Mouse (Mus musculus) ES-Bruce4 (cell line): ENCODE results near the gene Lhfpl1.

Source experiments
- CTCF ChIP-seq: IDR thresholded peaks from one replicate; pipeline ENCODE4 v1.8.1; 2011; ENCODE audit warnings: low read depth, low read length
- EP300 ChIP-seq: IDR thresholded peaks from 2 replicates; pipeline ENCODE4 v1.6.1; 2011; ENCODE audit warnings: low read depth, low read length; ENCODE audit not compliant: insufficient read depth

DNA sequence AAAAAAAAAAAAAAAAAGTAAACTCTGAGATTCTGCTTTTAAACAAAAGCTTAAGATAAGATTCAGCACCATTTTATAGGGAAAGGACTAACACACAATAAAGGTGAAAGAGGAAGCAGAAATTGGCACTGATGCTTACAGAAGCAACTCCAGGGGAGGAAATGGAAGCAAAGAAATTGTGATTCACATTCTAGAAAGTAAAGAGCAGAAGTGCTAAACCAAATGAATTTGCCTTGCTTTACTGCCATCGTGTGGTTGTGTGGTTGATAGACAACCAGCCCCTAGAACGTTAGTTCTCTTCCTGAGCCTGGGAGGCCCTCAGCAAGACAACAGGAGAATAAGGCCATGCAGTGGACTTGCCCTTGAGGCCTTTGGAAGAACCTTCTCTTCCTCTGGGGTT is 41.7 kb downstream of the Lhfpl1 start:
- TF ChIP-seq CTCF (peak; percentile 5), EP300 (no peak)
